ENCODE assay signal across 9 mouse cellular contexts in the genomic region with DNA sequence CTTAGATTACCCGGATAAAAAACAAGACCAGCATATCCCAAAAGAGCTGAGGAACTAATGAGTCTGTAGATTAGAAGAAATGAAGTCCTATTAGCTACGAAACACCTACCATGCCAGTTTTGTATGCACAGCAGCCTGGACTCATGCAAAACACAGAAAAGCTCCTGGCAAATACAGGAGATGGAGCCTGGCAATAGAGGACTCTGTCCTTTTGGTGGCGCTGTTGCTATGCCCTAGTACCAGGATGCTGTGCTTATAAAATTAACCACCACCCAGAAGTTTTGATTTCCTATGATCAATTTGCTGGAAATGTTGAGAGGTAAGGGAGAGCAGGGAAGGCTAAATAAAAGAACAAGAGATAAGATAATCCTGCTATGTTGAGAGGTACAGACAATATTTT.
DNase-seq lines count a peak whose midpoint lies in the region; ATAC-seq and TF ChIP-seq lines count a peak whose summit lies in the region.
"Had no signal": no experiment of that assay in that cellular context is flagged by ENCODE, and none has a peak within 500 bp of the region (broad histone marks: within the 10 kb centered on the region; RNA-seq: fewer than 3 reads in every experiment).

No protein-coding gene starts in this region.

- no peak overlapping the region for H3K4me3 ChIP-seq in kidney, postnatal 0 days (replicated peaks; ENCODE audit: low read depth, low read length)
- H3K4me3 ChIP-seq: midbrain, embryonic 12.5 days had no signal

- DNase-seq in kidney, postnatal 0 days (ENCODE audit: low spot score) = peak; percentile 17
- no peak for DNase-seq in kidney, adult 18-20 months
- peak; percentile 51 for DNase-seq in ZHBTc4 (ENCODE audit: low read depth, low spot score)
- DNase-seq in frontal cortex, postnatal 36 days (ENCODE audit: low spot score in 2 of 2) = peak; percentile 38 to 74
- peak; percentile 14 for DNase-seq in mesoderm, embryonic 11.5 days (ENCODE audit: low read depth, low spot score)
- DNase-seq in urinary bladder, postnatal 25 days (ENCODE audit: low spot score) = no peak
- no peak for DNase-seq in urinary bladder, postnatal 10 days (ENCODE audit: low spot score)
- no peak for DNase-seq in heart, adult 11 months

- no peak overlapping the region for H3K27ac ChIP-seq in kidney, postnatal 0 days
- H3K27ac ChIP-seq: midbrain, embryonic 12.5 days had no signal

- peak; percentile 49 for TF ChIP-seq CTCF in kidney, postnatal 0 days (IDR thresholded peaks at IDR 0.05; ENCODE audit: low read depth)

- no peak overlapping the region for H3K4me2 ChIP-seq in kidney, postnatal 0 days (ENCODE audit: low read length)
- H3K4me2 ChIP-seq: midbrain, embryonic 12.5 days had no signal

- H3K4me1 ChIP-seq in kidney, postnatal 0 days (replicated peaks; ENCODE audit: insufficient read depth, low read length) = no peaks in the 10 kb centered on the region

- WGBS in kidney, postnatal 0 days = 60% methylated on average over 3 of the region's 3 CpGs

- H3K9ac ChIP-seq in kidney, postnatal 0 days (ENCODE audit: low read depth, low read length) = no peak overlapping the region
- H3K9ac ChIP-seq: midbrain, embryonic 12.5 days had no signal

- H3K27me3 ChIP-seq in kidney, postnatal 0 days (ENCODE audit: insufficient read depth, low read length) = no peaks in the 10 kb centered on the region
- H3K27me3 ChIP-seq: midbrain, embryonic 12.5 days had no signal

- ATAC-seq in kidney, postnatal 0 days (replicated peaks; ENCODE audit: low FRiP score, low read depth) = no peak

- no peaks in the 10 kb centered on the region for H3K9me3 ChIP-seq in kidney, postnatal 0 days (replicated peaks; ENCODE audit: low read length)
- H3K9me3 ChIP-seq: midbrain, embryonic 12.5 days had no signal

- H3K36me3 ChIP-seq in kidney, postnatal 0 days (ENCODE audit: insufficient read depth, low read length) = no peaks in the 10 kb centered on the region
- H3K36me3 ChIP-seq: midbrain, embryonic 12.5 days had no signal

Comparison
In these comparisons a context has a peak if more than half of its experiments do, and no peak if none do; other contexts are left out.
1. DNase-seq: peak in kidney, postnatal 0 days (single experiment), ZHBTc4 (single experiment), frontal cortex, postnatal 36 days (2 of 2) and mesoderm, embryonic 11.5 days (single experiment); none in kidney, adult 18-20 months (single experiment), urinary bladder, postnatal 25 days (single experiment), urinary bladder, postnatal 10 days (single experiment) and heart, adult 11 months (single experiment).